Mouse (Mus musculus): ENCODE measurements around the gene Cdk12.

The Cdk12 gene

DNA sequence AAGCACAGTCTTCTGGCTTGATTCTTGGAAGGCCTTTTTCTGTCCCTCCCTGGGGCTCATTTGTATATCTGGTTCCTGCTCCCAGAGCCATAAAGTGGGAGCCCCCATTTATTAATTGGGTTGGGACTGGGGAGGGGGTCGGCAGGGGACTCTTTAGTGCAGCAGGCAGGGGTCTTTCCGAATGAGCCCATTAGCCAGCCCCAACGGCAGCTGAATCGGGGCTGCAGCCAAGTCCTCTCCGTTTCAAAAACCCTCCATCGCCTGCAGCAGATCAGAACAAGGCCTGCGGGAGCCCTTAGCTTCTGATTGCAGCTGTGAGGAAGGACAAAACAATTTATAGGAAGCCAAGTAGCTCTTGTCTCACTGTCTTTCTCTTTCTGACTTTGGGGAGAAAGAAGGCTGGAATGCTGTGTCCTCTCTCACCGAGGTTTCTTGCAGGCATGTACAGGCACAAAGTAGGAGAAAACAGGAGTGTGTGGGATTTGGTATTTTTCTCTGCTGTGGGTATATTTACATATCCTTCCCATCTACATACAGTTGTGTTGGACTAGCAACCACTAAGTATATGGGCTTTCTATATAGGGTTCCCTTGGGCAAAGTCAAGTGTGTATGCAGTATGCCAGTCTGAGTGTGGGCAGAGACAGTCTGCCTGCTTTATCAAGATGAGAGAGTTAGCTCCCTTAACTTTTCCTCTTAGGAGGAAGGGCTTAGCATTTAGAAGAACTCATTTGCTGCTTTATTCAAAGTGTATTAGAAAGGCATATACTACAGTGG is 58.0 kb downstream of the Cdk12 start:
- no peak for DNase-seq

DNA sequence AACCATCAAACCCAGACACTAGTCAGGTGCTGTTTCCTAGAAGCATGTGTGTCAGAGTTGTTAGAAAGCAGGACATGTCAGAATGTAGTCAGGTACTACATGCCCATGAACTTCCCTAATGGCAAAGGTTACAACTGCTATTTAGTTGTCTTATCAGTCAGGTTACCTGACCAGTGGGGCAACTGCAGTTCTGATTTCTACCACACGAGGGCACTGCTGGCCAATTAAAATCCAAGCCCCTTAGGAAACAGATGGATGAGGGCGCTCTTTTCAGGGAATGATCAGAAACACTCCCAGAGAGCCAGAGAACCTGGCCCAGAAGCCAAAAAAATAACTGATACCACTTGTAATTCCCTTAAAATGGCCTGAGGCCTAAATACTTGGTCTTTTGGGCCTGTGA is 62.2 kb downstream of the Cdk12 start:
- DNase-seq = peak; percentile 95

DNA sequence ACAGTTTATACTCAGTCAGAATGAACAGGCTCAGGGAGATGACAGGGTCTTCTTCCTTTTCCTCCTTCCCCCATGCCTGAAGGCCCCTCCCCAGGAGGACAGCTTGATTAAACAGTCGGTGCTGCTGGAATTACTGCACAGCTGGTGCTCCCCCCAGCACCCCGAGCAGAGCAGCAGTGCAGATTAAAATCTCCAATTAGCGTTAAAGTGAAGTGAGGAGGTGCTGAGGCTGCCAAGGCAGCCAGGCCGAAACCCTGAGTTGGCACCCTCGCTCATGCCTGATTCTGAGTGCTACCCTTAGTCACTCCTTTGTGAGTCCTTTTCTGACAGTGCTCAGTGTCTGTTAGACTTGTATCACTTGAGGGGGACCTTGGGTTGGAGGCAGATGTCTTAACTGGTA is 63.0 kb downstream of the Cdk12 start:
- peak; percentile 26 for DNase-seq

DNA sequence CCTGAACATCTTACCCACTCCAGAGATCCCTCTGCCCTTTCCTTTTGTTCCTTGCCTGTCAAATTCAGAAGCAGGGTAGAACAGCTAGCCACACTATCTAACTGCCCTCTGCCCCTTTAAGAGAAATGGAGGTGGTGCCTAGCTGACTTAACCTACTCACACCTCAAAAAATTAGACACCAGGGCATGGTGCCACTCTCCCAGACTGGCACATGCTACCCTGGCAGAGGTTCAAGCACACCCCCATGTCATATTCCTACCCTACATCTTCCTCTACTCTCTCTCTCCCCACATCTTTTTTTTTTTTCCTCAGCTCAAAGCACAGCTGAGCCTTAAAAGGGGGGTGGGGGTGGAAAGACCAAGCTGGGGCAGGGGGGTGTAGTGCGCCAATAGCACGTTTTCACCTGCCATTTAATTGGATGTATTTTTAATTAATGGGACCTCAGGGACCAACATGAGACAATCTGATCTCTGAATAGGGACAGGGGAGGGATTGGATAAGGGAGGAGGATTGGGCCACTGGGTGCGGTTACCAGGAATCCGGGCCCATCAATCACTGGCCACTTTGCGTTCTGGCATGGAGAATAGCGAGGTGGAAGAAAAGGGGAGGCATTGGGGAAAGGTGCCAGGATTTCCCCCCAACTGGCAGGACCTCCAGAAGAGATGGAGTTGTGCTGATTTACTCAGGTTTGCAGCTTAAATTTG is 64.0 kb downstream of the Cdk12 start:
- peak; percentile 32 for DNase-seq

DNA sequence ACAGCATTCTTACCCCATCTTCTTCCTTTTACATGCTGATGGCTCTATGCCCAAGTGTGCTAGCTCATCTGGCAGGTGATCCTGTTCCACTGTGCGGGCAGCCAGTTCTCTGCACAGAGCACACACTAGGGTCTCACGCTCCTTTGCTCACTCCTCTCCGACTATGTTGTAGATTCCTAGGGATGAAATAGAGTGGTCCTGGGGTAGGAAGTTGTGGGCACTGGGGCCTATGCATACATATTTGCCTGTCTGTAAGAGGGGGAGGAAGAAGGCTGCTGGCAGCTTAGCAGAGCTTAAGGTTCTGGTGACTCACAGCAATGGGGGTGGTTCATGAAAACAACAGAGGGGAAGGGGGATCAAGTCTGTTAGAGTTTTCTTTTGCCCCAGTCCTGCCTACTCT is 67.2 kb downstream of the Cdk12 start:
- no peak for DNase-seq

DNA sequence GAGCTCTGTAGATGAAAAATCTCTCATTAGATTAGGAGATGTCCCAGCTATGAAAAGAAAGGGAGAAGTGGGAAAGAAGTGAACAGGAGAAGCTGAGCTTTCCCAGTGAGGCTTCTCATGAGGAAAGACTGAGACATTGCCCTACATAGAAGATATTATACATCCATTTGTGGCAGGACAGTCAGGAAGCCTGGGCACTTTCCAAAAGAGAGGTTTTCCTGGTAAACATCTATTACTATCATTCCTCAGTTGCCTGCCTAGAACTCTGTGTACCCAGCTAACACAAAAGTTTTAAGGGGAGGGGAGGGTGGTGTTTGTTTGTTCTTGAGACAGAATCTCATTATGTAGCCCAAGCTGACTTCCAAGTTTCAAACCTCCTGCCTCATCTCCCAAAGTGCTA is 67.6 kb downstream of the Cdk12 start:
- DNase-seq = no peak

DNA sequence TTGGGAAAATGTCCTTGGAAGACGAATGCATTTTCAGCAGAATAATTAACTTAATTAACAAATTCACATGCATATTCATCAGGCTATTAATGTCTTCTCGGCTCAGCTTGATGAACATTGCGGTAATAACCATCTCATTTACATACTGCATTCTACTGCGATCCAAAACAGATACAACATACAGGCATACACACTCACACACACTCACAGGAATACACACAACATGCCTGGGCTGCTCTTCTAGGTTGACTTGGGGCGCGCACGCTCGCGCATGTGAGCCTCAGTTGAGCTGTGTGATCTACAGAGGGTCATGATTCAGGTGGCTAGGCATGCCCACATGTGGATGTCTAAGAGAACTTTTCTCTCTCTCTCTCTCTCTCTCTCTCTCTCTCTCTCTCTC is 80.9 kb downstream of the Cdk12 start:
- DNase-seq = peak; percentile 20

DNA sequence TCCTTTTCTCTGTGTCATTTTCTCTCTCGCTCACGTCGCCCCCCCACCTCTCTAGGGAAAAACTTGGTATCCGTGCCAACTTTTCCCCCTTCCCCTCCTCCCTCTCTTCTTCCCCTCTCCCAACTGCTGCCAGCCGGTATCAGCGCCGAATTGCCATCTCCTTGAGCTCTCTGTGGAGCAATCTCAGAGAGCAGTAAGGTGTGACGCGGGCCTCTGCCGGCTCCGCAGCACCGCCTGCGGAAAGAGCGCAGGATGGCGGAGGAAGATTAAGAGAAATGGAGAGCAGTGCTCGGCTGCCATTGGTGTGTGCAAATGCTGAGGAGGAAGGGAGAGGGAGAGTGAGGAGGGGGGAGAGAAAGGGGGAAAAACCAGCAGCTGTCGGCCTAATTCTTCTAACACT is 81.4 kb downstream of the Cdk12 start:
- peak; percentile 51 for DNase-seq

DNA sequence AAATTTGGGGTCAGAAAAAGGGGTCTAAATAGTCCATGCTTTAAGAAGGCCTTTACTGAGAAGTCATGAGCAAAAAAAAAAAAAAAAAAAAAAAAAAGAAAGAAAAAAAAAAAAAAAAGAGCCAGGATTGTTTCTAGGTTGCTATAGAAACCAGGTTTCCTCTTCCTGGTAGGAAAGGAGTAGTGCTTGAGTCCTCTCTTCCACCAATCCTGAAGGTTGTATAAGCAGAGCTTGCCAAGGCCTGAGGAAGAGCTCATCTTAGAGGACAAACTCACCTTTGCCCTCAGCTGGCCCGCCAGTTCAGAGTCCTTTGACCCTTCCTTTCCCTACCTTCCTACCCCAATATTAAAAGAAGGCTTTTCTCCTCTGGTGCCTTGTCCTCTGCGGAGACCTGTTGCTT is 82.5 kb downstream of the Cdk12 start:
- DNase-seq = no peak

DNA sequence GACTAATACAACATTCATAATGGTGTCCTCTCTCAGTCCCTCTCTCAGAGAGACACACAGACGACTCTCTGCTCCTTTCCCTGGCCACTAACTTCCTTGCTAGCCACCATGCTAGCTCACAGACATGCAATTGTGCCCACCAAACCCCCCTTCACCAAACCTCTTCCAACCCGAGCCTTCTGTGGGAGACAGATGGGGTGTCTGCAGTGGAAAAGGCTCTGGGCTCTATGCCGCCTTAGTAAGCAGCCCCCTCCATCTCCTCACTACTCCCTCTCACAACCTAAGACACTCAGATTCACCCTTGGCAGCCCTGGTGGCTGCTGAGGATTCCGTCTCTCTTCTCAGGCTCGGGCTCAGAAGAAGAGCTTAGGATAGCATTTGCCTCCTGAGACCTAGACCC is 84.7 kb downstream of the Cdk12 start:
- DNase-seq = no peak

DNA sequence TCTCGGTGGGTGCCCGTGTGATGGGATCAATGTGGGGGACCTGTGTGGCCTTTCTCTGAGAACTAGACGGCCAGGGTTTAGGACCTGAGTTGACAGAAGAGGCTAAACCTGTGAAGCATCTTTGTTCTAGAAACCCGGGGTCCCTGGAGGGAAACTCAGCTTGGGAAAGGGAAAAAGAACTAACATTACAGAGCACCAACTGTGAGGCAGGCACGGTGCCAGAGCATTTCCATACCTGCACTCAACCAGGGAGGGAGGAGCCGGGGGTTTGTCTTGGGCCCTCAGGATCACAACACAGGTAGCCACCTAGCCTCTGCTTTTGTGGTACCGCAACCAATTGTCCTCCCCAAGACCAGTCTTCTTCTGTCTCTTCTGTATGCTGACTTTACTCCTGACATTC is 85.1 kb downstream of the Cdk12 start:
- peak; percentile 34 for DNase-seq

DNA sequence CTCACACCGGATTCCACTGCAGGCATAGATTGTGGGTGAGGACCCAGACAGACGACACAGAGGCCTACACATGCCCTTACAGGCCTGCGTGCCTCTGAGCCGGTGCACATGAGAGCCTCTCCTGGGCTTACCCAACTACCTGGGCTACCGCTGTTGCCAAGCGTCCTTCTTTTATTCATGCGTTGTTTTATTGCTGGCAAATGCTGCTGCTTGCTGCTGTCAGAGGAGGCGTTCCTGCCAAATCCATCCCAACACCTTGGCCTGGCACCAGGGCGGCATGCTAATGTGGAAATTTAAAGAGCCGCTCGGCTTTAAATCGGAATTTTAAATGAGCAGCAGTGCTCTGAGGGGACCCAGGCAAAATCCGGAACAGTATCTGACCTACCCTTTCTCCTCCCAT is 87.0 kb downstream of the Cdk12 start:
- peak; percentile 64 for DNase-seq

DNA sequence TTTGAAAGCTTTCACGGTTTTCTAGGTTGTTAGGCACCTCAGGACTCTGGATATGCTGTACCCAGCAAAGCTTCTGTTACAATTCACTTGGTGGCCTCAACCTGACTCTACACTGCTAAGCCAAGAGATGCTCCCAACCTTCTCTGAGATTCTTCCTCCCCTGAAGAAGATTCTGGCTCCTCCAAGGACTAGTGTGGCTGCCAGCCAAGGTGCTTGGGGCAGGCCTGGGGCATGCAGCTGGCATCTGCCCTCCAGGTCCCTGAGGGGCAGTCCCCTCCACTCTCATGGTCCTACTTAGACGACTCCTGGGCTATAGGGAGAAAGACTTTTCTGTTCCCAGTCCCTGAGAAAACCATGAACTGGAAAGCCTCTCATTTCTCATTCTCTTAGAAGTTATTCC is 88.0 kb downstream of the Cdk12 start:
- DNase-seq = no peak

DNA sequence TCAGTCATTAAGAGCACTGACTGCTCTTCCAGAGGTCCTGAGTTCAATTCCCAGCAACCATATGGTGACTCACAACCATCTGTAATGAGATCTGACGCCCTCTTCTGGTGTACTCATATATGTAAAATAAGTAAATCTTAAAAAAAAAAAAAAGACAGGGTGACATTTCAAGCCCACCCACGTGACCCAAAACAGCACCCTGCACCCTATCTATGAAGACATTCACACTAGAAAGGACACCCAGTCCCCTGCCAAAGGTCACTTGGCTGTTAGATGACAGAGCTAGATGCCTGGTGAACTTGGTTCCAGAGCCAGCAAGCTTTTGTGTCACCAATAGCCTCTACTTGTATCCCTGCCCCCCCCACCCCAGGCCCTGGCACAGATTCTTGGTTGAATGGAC is 90.2 kb downstream of the Cdk12 start:
- peak; percentile 58 for DNase-seq

DNA sequence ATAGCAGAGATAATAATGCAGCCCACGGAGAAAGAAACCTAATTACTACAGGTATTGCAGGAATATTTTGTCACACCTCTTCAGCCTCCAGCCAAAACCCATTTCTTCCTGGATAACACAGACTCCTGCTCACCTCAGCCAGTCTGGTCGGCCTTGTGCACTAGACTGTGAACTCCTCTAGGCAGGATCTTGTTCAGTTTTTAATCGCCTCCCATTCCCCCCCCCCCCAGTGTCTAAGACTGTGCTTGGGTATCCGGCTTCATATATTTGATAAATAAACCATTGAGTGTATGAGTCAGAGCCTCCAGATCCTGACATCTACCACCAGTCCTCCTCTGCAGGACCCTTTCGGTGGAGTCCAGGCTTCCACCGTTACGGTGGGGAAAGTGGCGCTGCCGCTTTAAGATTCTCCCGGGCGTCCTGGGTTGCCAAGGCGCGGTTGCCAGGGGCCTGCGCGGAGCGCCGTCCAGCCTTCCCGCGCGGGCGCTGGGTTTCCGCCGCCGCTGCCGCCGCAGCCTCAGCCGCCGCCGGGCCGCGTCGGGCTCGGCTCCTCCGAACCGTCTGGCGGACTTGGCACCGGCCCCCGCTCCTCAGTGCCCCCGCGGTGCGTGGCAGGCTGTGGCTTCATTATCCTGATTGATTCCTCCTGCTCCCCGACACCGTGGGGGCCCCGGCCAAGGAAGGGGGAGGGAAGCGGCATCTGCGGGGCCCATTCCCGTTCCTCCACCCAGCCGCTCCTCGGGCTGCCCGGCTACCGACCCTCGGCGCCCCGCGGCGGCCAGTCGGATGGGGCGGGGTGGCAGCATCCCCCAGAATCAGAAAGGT is 91.5 kb downstream of the Cdk12 start:
- DNase-seq = peak; percentile 95

DNA sequence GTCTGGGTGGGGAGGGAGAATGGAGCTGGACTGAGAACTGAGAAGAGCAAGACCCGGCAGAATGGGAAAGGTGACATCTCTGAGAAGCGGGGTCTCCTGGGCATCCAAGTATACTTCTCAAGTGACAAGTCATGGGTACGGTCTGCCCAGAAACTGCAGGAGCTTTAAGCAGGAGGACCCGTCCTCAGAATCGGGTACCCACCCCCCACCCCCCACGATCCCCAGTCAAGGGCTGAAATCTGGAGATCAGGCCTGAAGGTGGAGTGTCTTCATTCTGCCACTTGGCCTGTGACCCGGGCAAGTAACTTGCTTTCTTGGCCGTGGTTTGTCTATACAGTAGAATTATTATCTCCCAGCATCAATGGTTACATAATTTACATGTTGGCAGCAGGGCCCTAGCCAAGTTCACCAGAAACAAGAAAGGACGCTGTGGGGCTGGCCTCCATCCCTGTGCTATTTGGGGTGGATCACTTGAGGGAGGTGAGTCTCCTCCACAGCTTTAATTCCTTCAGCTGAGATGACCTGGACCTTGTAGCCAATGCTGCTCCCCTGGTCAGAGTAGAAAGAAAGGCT is 92.2 kb downstream of the Cdk12 start:
- DNase-seq = peak; percentile 84

DNA sequence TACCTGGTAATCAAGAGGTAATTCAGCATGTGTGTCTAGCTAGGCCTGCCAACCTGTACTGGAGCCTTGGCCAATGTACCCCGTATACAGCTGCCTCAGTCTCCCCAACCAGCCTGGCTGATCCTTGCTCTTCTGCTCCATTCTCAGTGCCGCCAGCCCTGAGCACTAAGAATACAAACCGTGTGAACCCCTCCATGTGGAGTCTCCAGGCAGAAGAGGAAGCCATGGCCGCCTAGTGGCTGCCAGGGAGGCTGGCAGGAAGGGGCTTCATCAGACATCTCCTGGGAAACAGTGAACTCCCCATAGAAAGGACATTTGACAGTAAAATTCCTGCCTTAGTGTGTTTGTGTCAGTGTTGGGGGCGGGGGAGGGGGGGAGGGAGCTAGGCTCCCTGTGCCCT is 93.4 kb downstream of the Cdk12 start:
- peak; percentile 55 for DNase-seq

DNA sequence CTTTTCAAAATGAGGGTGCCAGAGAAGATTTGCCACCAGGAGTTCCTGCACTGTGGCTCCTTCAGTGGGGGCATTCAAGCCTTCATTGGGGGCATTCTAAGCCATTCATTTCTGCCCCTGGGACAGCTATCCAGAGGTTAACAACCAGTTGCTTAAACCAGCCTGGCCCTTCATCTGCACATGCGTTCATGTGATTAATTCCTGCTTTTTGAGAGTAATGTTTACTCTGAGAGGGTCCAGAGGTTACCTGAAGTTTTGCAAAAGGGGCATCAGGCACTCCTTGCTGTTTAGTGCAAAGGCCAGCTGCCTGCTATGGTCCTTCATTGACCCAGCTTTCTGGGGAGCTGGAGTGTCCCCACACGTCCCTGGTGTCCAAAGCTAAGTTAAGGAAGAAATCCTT is 94.1 kb downstream of the Cdk12 start:
- no peak for DNase-seq

DNA sequence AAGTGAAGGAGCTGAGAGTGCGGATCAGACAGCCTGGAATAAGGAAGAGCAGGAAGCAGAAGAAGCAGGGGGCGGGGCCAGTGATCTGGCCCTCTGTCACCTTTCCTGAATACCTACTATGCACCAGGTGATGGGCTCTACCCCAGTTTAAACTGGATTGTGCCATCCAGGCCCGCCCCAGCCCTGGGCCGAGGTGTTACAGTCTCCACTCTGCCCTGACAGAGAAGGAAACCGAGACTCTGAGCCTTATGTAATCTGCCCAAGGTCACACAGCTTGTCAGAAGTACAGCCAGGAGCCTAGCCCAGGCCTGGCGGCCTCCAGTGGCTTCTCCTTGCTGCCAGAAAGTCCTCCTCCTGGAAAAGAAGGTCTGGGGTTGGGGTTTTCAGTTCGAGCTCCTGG is 94.9 kb downstream of the Cdk12 start:
- no peak for DNase-seq

DNA sequence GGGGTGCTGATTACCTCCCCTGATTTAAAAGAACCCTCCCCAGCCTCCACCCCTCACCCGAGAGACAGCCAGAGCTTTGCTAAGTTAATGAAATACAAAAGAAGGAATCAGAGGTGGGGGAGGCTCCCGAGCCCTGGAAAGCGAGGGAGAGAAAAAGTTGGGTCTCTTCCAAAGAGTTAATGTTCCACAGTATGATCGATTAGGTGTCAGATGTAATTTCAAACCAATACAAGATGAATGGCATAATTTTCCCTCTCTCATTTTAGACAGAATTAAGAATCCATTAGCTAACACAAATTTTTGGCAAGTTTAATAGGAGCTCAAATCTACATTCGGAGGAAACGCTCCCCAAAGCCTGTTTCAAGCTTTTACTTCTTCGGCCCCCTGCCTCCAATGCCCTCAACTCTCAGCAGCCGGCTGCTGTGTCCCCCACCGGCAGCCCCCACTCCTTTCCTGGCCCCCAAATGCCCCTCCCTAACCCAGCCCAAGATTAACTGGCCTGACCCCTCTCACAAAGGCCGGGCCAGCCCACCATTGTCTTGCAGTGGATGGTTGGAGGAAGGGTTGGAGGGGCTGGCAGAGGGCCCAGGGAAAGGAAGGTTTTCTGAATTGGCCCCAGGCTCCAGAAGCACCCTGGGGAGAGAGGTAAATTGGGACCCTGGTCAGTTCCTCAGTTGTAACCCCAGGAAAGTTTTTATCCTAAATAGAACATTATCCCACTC is 95.8 kb downstream of the Cdk12 start:
- DNase-seq = no peak

DNA sequence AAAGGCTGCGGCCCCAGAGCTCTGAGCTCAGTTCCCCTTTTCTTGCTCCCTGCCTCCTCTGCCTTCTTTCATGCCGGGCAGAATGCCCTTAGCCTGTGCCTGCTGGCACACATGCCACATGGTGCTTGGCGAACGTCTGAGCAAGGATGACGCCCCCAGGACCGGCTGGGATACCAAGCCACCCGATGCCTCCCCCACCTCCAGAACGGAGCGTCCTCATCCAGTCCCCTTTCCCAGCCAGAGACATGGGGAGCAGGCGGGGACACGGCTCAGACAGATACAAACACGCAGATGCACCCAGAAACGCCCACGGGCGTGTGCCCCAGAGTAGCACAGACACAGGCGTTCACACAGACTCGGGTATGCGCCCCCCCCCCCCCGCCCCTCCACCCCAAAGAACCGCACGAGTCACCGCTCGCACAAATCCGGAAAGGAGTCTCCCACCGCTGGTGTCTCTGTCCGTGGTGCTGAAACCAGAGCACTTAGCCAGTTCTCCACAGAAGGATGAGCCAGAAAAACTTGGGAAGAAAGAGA is 111.0 kb downstream of the Cdk12 start:
- DNase-seq = peak; percentile 67

DNA sequence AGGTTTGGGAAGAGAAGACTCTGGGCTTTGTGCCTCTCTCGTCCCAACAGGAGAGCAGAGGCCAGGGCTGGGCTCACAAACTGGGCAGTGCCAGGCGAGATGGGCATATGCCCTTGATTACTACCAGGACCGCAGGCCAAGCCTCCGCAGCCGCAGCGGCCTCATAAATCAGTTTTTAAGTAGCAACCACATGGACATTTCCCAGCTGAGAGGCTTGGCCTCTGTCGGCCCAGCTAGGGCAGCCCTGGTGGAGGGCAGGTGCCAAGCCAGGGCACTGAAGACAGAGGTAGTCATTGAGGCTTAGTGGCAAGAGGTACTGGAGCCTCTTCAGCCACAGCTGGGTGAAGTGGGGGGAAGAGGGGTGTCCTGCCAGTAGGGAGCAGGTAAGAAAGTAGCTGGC is 114.6 kb downstream of the Cdk12 start:
- DNase-seq = no peak

Measured in cerebellum, adult 9-10 months (tissue).